Mouse (Mus musculus) E14TG2a.4 (cell line): Measurements from ENCODE around the gene Pcnx4.

ENCODE experiments used
- CTCF ChIP-seq: conservative IDR thresholded peaks from 2 replicates; pipeline ENCODE4 v1.5.1; 2014; ENCODE audit warnings: low read length
- POU5F1 ChIP-seq: IDR thresholded peaks from 2 replicates; pipeline ENCODE4 v1.6.1; 2014; ENCODE audit warnings: low read length, borderline replicate concordance

DNA sequence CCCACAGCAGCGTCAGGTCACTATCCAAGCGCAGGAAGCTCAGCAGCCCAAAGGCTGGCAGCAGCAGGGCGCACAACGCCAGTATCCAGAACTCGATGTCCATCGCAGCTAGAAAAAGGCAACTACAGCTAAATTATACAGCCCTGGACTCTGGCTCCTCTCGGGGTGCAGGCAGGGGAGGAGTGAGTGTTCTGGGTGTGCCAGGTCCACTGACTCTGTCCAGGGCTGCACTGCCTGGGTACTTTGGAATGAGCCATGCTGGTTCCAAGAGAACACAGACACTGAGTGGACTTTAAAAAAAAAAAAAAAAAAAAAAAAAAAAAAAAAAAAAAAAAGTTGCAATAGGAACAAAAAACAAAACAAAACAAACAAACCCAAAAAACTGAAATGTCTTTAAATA lies 92.6 kb downstream of the Pcnx4 start:
- TF ChIP-seq CTCF (no peak), POU5F1 (no peak)
